Mouse (Mus musculus) E14TG2a.4 (cell line): ENCODE measurements around the gene Wipf1.

ENCODE experiments used
- H3K27me3 ChIP-seq: 2 replicates; pipeline ENCODE4 v1.6.1; 2014; ENCODE audit warnings: low read length, control low read depth; ENCODE audit not compliant: insufficient read depth
- H3K36me3 ChIP-seq: 2 replicates; pipeline ENCODE4 v1.6.1; 2014; ENCODE audit warnings: low read length, control low read depth; ENCODE audit not compliant: insufficient read depth
- H3K4me1 ChIP-seq: replicated peaks from 2 replicates; pipeline ENCODE4 v1.6.1; 2014; ENCODE audit warnings: low read depth, low read length, control low read depth
- H3K4me3 ChIP-seq: replicated peaks from 2 replicates; pipeline ENCODE4 v1.5.1; 2014; ENCODE audit warnings: mild to moderate bottlenecking, low read length
- H3K9me3 ChIP-seq: 2 replicates; pipeline ENCODE4 v1.6.1; 2014; ENCODE audit warnings: low read length, control low read depth
- CTCF ChIP-seq: conservative IDR thresholded peaks from 2 replicates; pipeline ENCODE4 v1.5.1; 2014; ENCODE audit warnings: low read length
- NANOG ChIP-seq: IDR thresholded peaks from 2 replicates; pipeline ENCODE4 v1.6.1; 2014; ENCODE audit warnings: borderline replicate concordance, low read length, mixed read lengths
- POU5F1 ChIP-seq: IDR thresholded peaks from 2 replicates; pipeline ENCODE4 v1.6.1; 2014; ENCODE audit warnings: low read length, borderline replicate concordance

Gene Wipf1

GRCm38 (mm10) chr2:73463431-73464194, 65.9 kb downstream of the Wipf1 start:
- H3K9me3 ChIP-seq: no peaks in the 10 kb centered on the region
- TF ChIP-seq NANOG: no peak
- TF ChIP-seq POU5F1: no peak
- no peak for TF ChIP-seq CTCF
- H3K27me3 ChIP-seq: no peaks in the 10 kb centered on the region
- no peak overlapping the region for H3K4me3 ChIP-seq
- H3K4me1 ChIP-seq: no peaks in the 10 kb centered on the region
- no peaks in the 10 kb centered on the region for H3K36me3 ChIP-seq

GRCm38 (mm10) chr2:73462757-73463339, 66.7 kb downstream of the Wipf1 start:
- no peak for TF ChIP-seq NANOG
- no peak for TF ChIP-seq POU5F1
- no peak for TF ChIP-seq CTCF

DNA sequence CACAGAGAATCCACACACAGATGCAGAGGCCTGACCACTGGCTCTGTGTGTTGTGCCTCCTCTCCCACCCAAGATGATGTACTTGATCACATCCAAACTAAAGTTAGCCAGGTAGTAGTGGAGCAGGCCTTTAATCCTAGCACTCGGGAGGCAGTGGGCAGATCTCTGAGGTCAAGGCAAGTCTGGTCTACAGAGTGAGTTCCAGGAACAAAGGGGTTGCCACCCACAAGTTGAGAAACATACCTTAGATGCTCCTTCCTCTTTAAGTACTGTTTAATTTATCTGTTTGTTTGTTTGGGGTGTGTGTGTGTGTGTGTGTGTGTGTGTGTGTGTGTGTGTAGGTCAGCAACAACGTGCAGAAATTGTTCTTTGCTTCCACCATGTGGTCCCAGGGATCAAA, 67.3 kb downstream of the Wipf1 start:
- Histone ChIP-seq H3K9me3 (no peaks in the 10 kb centered on the region), H3K36me3 (no peaks in the 10 kb centered on the region), H3K27me3 (no peaks in the 10 kb centered on the region), H3K4me1 (no peaks in the 10 kb centered on the region), H3K4me3 (no peak overlapping the region)
- TF ChIP-seq NANOG (no peak), POU5F1 (no peak), CTCF (no peak)

More at GRCm38 (mm10) chr2:73462757-73463339, 66.7 kb downstream of the Wipf1 start:
- no peaks in the 10 kb centered on the region for H3K27me3 ChIP-seq
- H3K9me3 ChIP-seq: no peaks in the 10 kb centered on the region
- H3K4me1 ChIP-seq: no peaks in the 10 kb centered on the region
- no peak overlapping the region for H3K4me3 ChIP-seq
- no peaks in the 10 kb centered on the region for H3K36me3 ChIP-seq

GRCm38 (mm10) chr2:73460168-73460567, 69.4 kb downstream of the Wipf1 start:
- H3K27me3 ChIP-seq: no peaks in the 10 kb centered on the region
- no peaks in the 10 kb centered on the region for H3K36me3 ChIP-seq
- no peaks in the 10 kb centered on the region for H3K9me3 ChIP-seq
- no peak overlapping the region for H3K4me3 ChIP-seq
- H3K4me1 ChIP-seq: no peaks in the 10 kb centered on the region
- TF ChIP-seq POU5F1: no peak
- no peak for TF ChIP-seq NANOG
- TF ChIP-seq CTCF: no peak

DNA sequence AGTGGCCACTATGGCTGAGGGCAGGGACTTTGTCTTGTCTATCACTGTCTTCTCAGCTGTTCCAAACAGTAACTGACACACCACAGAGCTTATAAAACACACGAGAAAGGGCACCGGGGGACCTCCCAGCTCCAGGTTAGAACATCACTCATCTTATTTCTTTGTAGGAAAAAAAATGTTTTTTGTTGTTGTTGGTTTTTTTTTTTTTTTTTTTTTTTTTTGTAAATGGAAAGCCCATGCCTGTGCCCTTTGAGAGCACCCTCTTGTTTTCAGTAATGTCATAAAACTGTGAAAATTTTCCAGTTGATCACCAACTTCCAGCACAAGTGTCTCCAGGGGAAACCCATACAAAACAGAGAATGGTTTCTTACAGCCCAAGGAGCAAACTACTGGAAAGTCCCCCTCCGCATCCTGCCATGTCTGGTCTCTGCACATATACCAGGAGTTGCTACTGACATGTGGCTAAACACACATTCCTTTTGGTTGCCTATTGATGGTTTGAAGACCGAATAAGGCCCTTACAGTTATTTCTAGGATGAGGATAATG, 69.9 kb downstream of the Wipf1 start:
- TF ChIP-seq CTCF: no peak
- no peak for TF ChIP-seq POU5F1
- no peak for TF ChIP-seq NANOG
- Histone ChIP-seq H3K4me3 (no peak overlapping the region), H3K27me3 (no peaks in the 10 kb centered on the region), H3K36me3 (no peaks in the 10 kb centered on the region), H3K9me3 (no peaks in the 10 kb centered on the region), H3K4me1 (peaks cover 3% of the 10 kb centered on the region; the same call in 1 of the 2 replicates)

DNA sequence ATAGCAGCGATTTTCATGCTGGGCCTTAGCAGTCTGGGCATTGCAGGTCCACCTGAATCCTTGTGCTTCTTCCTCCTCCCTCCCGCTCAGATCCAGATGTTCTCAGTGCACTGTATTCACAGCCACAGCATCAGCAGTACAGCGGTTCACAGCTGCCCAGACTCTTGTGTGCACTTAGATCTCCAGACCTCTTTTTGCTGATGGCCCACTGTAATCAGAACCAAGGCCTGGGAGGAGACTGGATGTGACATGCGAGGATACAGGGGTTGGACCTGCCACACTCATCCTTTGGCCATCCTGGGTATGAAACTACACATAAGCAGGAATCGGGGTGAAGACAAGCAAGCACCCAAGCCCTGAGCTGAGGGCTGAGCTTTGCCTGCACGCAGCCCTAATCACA, 72.6 kb downstream of the Wipf1 start:
- Histone ChIP-seq H3K36me3 (no peaks in the 10 kb centered on the region), H3K27me3 (no peaks in the 10 kb centered on the region), H3K4me1 (peaks cover 3% of the 10 kb centered on the region; the same call in 1 of the 2 replicates), H3K9me3 (no peaks in the 10 kb centered on the region), H3K4me3 (no peak overlapping the region)
- TF ChIP-seq NANOG (no peak), POU5F1 (no peak), CTCF (no peak)

- H3K36me3 ChIP-seq: no peaks in the 10 kb centered on the region
- no peaks in the 10 kb centered on the region for H3K9me3 ChIP-seq
- TF ChIP-seq CTCF (no peak), NANOG (no peak), POU5F1 (no peak)
- H3K4me1 ChIP-seq: peaks cover 3% of the 10 kb centered on the region; the same call in 1 of the 2 replicates
- H3K27me3 ChIP-seq: no peaks in the 10 kb centered on the region
- H3K4me3 ChIP-seq: no peak overlapping the region
Observed at GRCm38 (mm10) chr2:73456154-73456553, 73.4 kb downstream of the Wipf1 start.

DNA sequence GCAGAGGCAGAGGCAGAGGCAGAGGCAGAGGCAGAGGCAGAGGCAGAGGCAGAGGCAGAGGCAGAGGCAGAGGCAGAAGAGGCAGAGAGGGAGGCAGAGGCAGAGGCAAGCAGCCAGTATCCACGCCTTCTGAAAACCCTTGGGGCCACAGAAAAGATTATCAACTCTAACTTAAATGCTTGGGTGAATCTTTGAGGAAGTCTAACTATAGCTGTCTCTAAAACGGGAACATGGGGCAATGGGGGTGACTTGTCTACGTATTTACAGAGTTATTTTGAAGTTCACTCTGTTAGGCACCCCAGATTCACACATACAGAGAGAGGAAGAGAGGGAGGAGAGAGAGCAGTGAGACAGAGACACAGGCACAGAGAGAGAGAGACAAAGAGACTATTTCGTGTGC, 74.0 kb downstream of the Wipf1 start:
- Histone ChIP-seq H3K36me3 (no peaks in the 10 kb centered on the region), H3K4me3 (no peak overlapping the region), H3K27me3 (no peaks in the 10 kb centered on the region), H3K9me3 (no peaks in the 10 kb centered on the region), H3K4me1 (peaks cover 3% of the 10 kb centered on the region; the same call in 1 of the 2 replicates)
- TF ChIP-seq CTCF (no peak), NANOG (no peak)

GRCm38 (mm10) chr2:73454682-73455081, 74.9 kb downstream of the Wipf1 start:
- peaks cover 6% of the 10 kb centered on the region; the same call in 1 of the 2 replicates for H3K4me1 ChIP-seq
- no peak overlapping the region; the same call in 1 of the 2 replicates for H3K4me3 ChIP-seq
- no peaks in the 10 kb centered on the region for H3K36me3 ChIP-seq
- H3K27me3 ChIP-seq: no peaks in the 10 kb centered on the region
- H3K9me3 ChIP-seq: no peaks in the 10 kb centered on the region
- TF ChIP-seq NANOG: no peak
- no peak for TF ChIP-seq POU5F1
- no peak for TF ChIP-seq CTCF
